Mouse (Mus musculus) embryonic fibroblast, embryonic 13.5 days (primary cell): Measurements from ENCODE around the gene Myh2.

Source experiments
- CTCF ChIP-seq: IDR thresholded peaks from 2 replicates; pipeline ENCODE4 v1.5.1; 2011; ENCODE audit warnings: mild to moderate bottlenecking, control low read depth, low read length, moderate library complexity, borderline replicate concordance; ENCODE audit not compliant: insufficient read depth
- POLR2A ChIP-seq: IDR thresholded peaks from 2 replicates; pipeline ENCODE4 v1.6.1; 2011; ENCODE audit warnings: low read depth, mild to moderate bottlenecking, control low read depth, low read length, moderate library complexity

- TF ChIP-seq CTCF, result no peak
- no peak for TF ChIP-seq POLR2A
Measured at GRCm38 (mm10) chr11:67199752-67200151, 28.9 kb downstream of the Myh2 start, which contains the start of gene Myh1.
